In genomic region chr14:55785195-55785594, GRCm38 (mm10) we compare ENCODE assay signal across 12 mouse cellular contexts. TPM values are rescaled to one million over a fixed set of nuclear protein-coding genes. Genes with fewer than 3 reads are reported as not detected.
DNase-seq lines count a peak whose midpoint lies in the region; ATAC-seq and TF ChIP-seq lines count a peak whose summit lies in the region.
"Had no signal": no experiment of that assay in that cellular context is flagged by ENCODE, and none has a peak within 500 bp of the region (broad histone marks: within the 10 kb centered on the region; RNA-seq: fewer than 3 reads in every experiment).

No protein-coding gene starts in this region.

- no peaks in the 10 kb centered on the region for H3K36me3 ChIP-seq in ES-Bruce4 (ENCODE audit: control insufficient read depth, insufficient read depth, low read length, poor library complexity, severe bottlenecking)
- H3K36me3 ChIP-seq in forebrain, embryonic 11.5 days (ENCODE audit: control insufficient read depth, insufficient read depth, low read length) = no peaks in the 10 kb centered on the region
- H3K36me3 ChIP-seq: neural tube, embryonic 13.5 days had no signal

- TF ChIP-seq POLR2A in ES-Bruce4 (IDR thresholded peaks at IDR 0.05; ENCODE audit: insufficient read depth, low read length) = no peak

- intact Hi-C loops in gastrocnemius, postnatal 14 days (cut with DNase I; ENCODE audit: low total_unique reads) = no loop called here

- H3K27me3 ChIP-seq in ES-Bruce4 (ENCODE audit: control insufficient read depth, insufficient read depth, low read length, poor library complexity, severe bottlenecking) = no peaks in the 10 kb centered on the region
- H3K27me3 ChIP-seq in forebrain, embryonic 11.5 days (ENCODE audit: control insufficient read depth, insufficient read depth, low read length) = peaks cover 66% of the 10 kb centered on the region

- ATAC-seq in forebrain, embryonic 11.5 days (replicated peaks; ENCODE audit: low FRiP score) = no peak
- ATAC-seq: activated CD4-positive, CD25-positive, alpha-beta regulatory T cell, adult 4 months had no signal

- H3K9me3 ChIP-seq in ES-Bruce4 (replicated peaks; ENCODE audit: control insufficient read depth, insufficient read depth, low read length, poor library complexity, severe bottlenecking) = no peaks in the 10 kb centered on the region
- no peaks in the 10 kb centered on the region for H3K9me3 ChIP-seq in forebrain, embryonic 11.5 days (ENCODE audit: control insufficient read depth, low read length)
- H3K9me3 ChIP-seq: limb, embryonic 12.5 days; neural tube, embryonic 13.5 days had no signal

- H3K4me2 ChIP-seq in forebrain, embryonic 11.5 days (ENCODE audit: low read depth, low read length, severe bottlenecking) = no peak overlapping the region
- H3K4me2 ChIP-seq: neural tube, embryonic 13.5 days had no signal

- no peak overlapping the region for H3K4me3 ChIP-seq in layer of hippocampus, adult 2 months
- no peak overlapping the region for H3K4me3 ChIP-seq in ES-Bruce4 (ENCODE audit: low read depth, low read length)
- no peak overlapping the region for H3K4me3 ChIP-seq in forebrain, embryonic 11.5 days (ENCODE audit: low read depth, low read length)
- H3K4me3 ChIP-seq: erythroblast, embryonic 14.5 days; limb, embryonic 12.5 days; neural tube, embryonic 13.5 days had no signal

- no peak overlapping the region for H3K27ac ChIP-seq in layer of hippocampus, adult 2 months
- H3K27ac ChIP-seq in ES-Bruce4 (ENCODE audit: insufficient read depth, low read length) = no peak overlapping the region
- no peak overlapping the region for H3K27ac ChIP-seq in forebrain, embryonic 11.5 days (ENCODE audit: low read depth, low read length)
- H3K27ac ChIP-seq: limb, embryonic 12.5 days; neural tube, embryonic 13.5 days had no signal

- no peak overlapping the region for H3K9ac ChIP-seq in ES-Bruce4 (ENCODE audit: low read depth, poor library complexity, severe bottlenecking)
- H3K9ac ChIP-seq in forebrain, embryonic 11.5 days (ENCODE audit: low read length) = no peak overlapping the region
- H3K9ac ChIP-seq: limb, embryonic 12.5 days; neural tube, embryonic 13.5 days had no signal

- 27% methylated on average over 6 of the region's 6 CpGs for WGBS in forebrain, embryonic 11.5 days

- H3K4me1 ChIP-seq in ES-Bruce4 (ENCODE audit: control insufficient read depth, insufficient read depth, low read length) = no peaks in the 10 kb centered on the region
- H3K4me1 ChIP-seq in forebrain, embryonic 11.5 days (replicated peaks; ENCODE audit: control insufficient read depth, insufficient read depth, low read length) = peaks cover 5% of the 10 kb centered on the region; the same call in 1 of the 2 replicates

- peak; percentile 1 for DNase-seq in gastrocnemius, adult 18-20 months (ENCODE audit: low spot score)
- no peak for DNase-seq in gastrocnemius, postnatal 14 days
- DNase-seq in layer of hippocampus, adult 2 months (ENCODE audit: low spot score in 2 of 2) = no peak
- no peak for DNase-seq in layer of hippocampus, adult 9-10 months (ENCODE audit: low spot score)
- peak; percentile 37 for DNase-seq in lung, postnatal 10 days
- no peak for DNase-seq in neural tube, embryonic 10.5 days (ENCODE audit: extremely low spot score, low spot score)
- no peak for DNase-seq in forebrain, embryonic 11.5 days (ENCODE audit: low spot score)

- TF ChIP-seq CTCF in layer of hippocampus, adult 2 months (conservative IDR thresholded peaks at IDR 0.05) = peak; percentile 42
- TF ChIP-seq CTCF in ES-Bruce4 (IDR thresholded peaks at IDR 0.05; ENCODE audit: low read depth, low read length) = peak; percentile 64

- no peak for TF ChIP-seq EP300 in ES-Bruce4 (IDR thresholded peaks at IDR 0.05; ENCODE audit: insufficient read depth, low read depth, low read length)

RNA-seq across cellular contexts. Expression of gene Adcy4, which starts 1.3 kb away (rescaled TPM):
- 1 to 10 TPM; 3.8 to 9.1 TPM for total RNA-seq in gastrocnemius, adult 18-20 months (2021)
- 1 to 10 TPM; 7.1 to 8.6 TPM for total RNA-seq in gastrocnemius, postnatal 14 days (2021)
- 1 to 10 TPM; 4.4 to 5.6 TPM for total RNA-seq in layer of hippocampus, adult 2 months (2021)
- polyA plus RNA-seq in ES-Bruce4 (2011; ENCODE audit: insufficient read depth, insufficient read length, low read depth, missing spikeins) = 0.30 and 1.2 TPM in 2 replicates
- 6.1 and 7.2 TPM in 2 replicates for polyA plus RNA-seq in forebrain, embryonic 11.5 days (2014; fragmentation: Nextera tagmentation; extraction: Ambion mirVana)

RNA-seq across cellular contexts. Expression of gene Ripk3, which starts 3.5 kb away (rescaled TPM):
- 1 to 10 TPM; 1.6 to 2.5 TPM for total RNA-seq in gastrocnemius, adult 18-20 months (2021)
- 1 to 10 TPM; 2.4 to 2.6 TPM for total RNA-seq in gastrocnemius, postnatal 14 days (2021)
- total RNA-seq in layer of hippocampus, adult 2 months (2021) = 1 to 10 TPM; 1.2 to 2.9 TPM
- 11.0 and 16.4 TPM in 2 replicates for polyA plus RNA-seq in ES-Bruce4 (2011; ENCODE audit: insufficient read depth, insufficient read length, low read depth, missing spikeins)
- 6.6 and 9.7 TPM in 2 replicates for polyA plus RNA-seq in forebrain, embryonic 11.5 days (2014; fragmentation: Nextera tagmentation; extraction: Ambion mirVana)

RNA-seq across cellular contexts. Expression of gene Ltb4r1, which starts 19.4 kb away (rescaled TPM):
- total RNA-seq in gastrocnemius, adult 18-20 months (2021) = under 1 TPM; 0.16 to 0.17 TPM
- under 1 TPM; 0.22 to 0.39 TPM for total RNA-seq in gastrocnemius, postnatal 14 days (2021)
- not detected for total RNA-seq in layer of hippocampus, adult 2 months (2021)
- polyA plus RNA-seq in ES-Bruce4 (2011; ENCODE audit: insufficient read depth, insufficient read length, low read depth, missing spikeins) = 2.6 and 3.0 TPM in 2 replicates
- polyA plus RNA-seq in forebrain, embryonic 11.5 days (2014; fragmentation: Nextera tagmentation; extraction: Ambion mirVana) = 0.45 TPM in 1 of 2 replicates, not detected in the other

RNA-seq across cellular contexts. Expression of gene Ltb4r2, which starts 24.0 kb away (rescaled TPM):
- not detected for total RNA-seq in gastrocnemius, adult 18-20 months (2021)
- under 1 TPM in 1 of 2 experiments, not detected in 1; 0.12 TPM for total RNA-seq in gastrocnemius, postnatal 14 days (2021)
- total RNA-seq in layer of hippocampus, adult 2 months (2021) = under 1 TPM in 1 of 2 experiments, not detected in 1; 0.22 TPM
- 5.3 and 6.8 TPM in 2 replicates for polyA plus RNA-seq in ES-Bruce4 (2011; ENCODE audit: insufficient read depth, insufficient read length, low read depth, missing spikeins)
- 0.32 and 0.43 TPM in 2 replicates for polyA plus RNA-seq in forebrain, embryonic 11.5 days (2014; fragmentation: Nextera tagmentation; extraction: Ambion mirVana)
- polyA plus RNA-seq: erythroblast, embryonic 14.5 days had no signal

RNA-seq across cellular contexts. Expression of gene Cideb, which starts 26.9 kb away (rescaled TPM):
- total RNA-seq in gastrocnemius, adult 18-20 months (2021) = not detected
- total RNA-seq in gastrocnemius, postnatal 14 days (2021) = not detected
- total RNA-seq in layer of hippocampus, adult 2 months (2021) = 1 to 10 TPM; 1.4 to 1.6 TPM
- not detected in 2 replicates for polyA plus RNA-seq in ES-Bruce4 (2011; ENCODE audit: insufficient read depth, insufficient read length, low read depth, missing spikeins)
- polyA plus RNA-seq in forebrain, embryonic 11.5 days (2014; fragmentation: Nextera tagmentation; extraction: Ambion mirVana) = not detected in 2 replicates
- polyA plus RNA-seq: activated CD4-positive, CD25-positive, alpha-beta regulatory T cell, adult 4 months; limb, embryonic 12.5 days had no signal

Comparison
In these comparisons a context has a peak if more than half of its experiments do, and no peak if none do; other contexts are left out.
1. DNase-seq: peak in gastrocnemius, adult 18-20 months (single experiment) and lung, postnatal 10 days (single experiment); none in gastrocnemius, postnatal 14 days (single experiment), layer of hippocampus, adult 2 months (0 of 2), layer of hippocampus, adult 9-10 months (single experiment), neural tube, embryonic 10.5 days (single experiment) and forebrain, embryonic 11.5 days (single experiment).